Mouse (Mus musculus) heart, embryonic 13.5 days (tissue): ENCODE measurements around the gene Olfr894. TPM values are rescaled to one million over a fixed set of nuclear protein-coding genes. Genes with fewer than 3 reads are reported as not detected.
"Not testable (repeated sequence)": the region's sequence is repeated elsewhere in the genome, so short reads cannot be mapped to it uniquely, and the experiment has no call there.

Experiments
- ATAC-seq: fragments of 200-750 bp; cut with Nextera tagmentation; 2 replicates; pipeline ENCODE4 v1.8.0; 2017; ENCODE audit warnings: moderate TSS enrichment; ENCODE audit not compliant: insufficient number of reproducible peaks, low FRiP score, low TSS enrichment; ENCODE audit errors: extremely low read depth
- H3K27ac ChIP-seq: fragments of 300-500 bp; sonication (generic); replicated peaks from 2 replicates; pipeline ENCODE4 v1.5.1; 2015; ENCODE audit warnings: moderate library complexity, mild to moderate bottlenecking, inconsistent platforms
- H3K27me3 ChIP-seq: fragments of 300-500 bp; sonication (generic); replicated peaks from 2 replicates; pipeline ENCODE4 v1.6.1; 2015; ENCODE audit warnings: mild to moderate bottlenecking, inconsistent platforms
- H3K36me3 ChIP-seq: fragments of 300-500 bp; sonication (generic); 2 replicates; pipeline ENCODE4 v1.6.1; 2015; ENCODE audit warnings: mild to moderate bottlenecking, inconsistent platforms
- H3K4me1 ChIP-seq: fragments of 300-500 bp; sonication (generic); 2 replicates; pipeline ENCODE4 v1.6.1; 2015; ENCODE audit warnings: inconsistent platforms
- H3K4me2 ChIP-seq: fragments of 300-500 bp; sonication (generic); 2 replicates; pipeline ENCODE4 v1.6.1; 2015; ENCODE audit warnings: inconsistent platforms, mild to moderate bottlenecking, moderate library complexity
- H3K4me3 ChIP-seq: fragments of 300-500 bp; sonication (generic); 2 replicates; pipeline ENCODE4 v1.5.1; 2015; ENCODE audit warnings: moderate library complexity, mild to moderate bottlenecking, inconsistent platforms
- H3K9ac ChIP-seq: fragments of 300-500 bp; sonication (generic); 2 replicates; pipeline ENCODE4 v1.6.1; 2015; ENCODE audit warnings: inconsistent platforms, mild to moderate bottlenecking, moderate library complexity
- H3K9me3 ChIP-seq: fragments of 300-500 bp; sonication (generic); 2 replicates; pipeline ENCODE4 v1.6.1; 2016; ENCODE audit warnings: inconsistent platforms
- WGBS: fragments of 180-500 bp; shearing (Covaris S2); methylation state at CpG from one replicate; pipeline ENCODE4 v1.1.7; 2015; ENCODE audit warnings: mixed read lengths; 5-methylcytosine and 5-hydroxymethylcytosine counted together
- polyA plus RNA-seq: library from polyadenylated mRNA; unstranded; fragments of >200 nt; fragmentation: Nextera tagmentation; extraction: Ambion mirVana; gene quantifications from 2 replicates; pipeline ENCODE4 v1.2.1, GENCODE M21; 2015

The Olfr894 gene
- polyA plus RNA-seq = not detected in 2 replicates

GRCm38 (mm10) chr9:38217755-38218154, at the start of gene Olfr894:
TSS of gene Olfr894 (plus strand) at chr9:38218055.
- H3K4me2 ChIP-seq = no peak within 1 kb of the TSS
- no peak within 1 kb of the TSS for H3K9ac ChIP-seq
- no peaks in the 10 kb centered on the region for H3K9me3 ChIP-seq
- H3K4me1 ChIP-seq = no peaks in the 10 kb centered on the region
- ATAC-seq = no peak
- H3K4me3 ChIP-seq = no peak within 1 kb of the TSS
- no peak within 1 kb of the TSS for H3K27ac ChIP-seq
- H3K27me3 ChIP-seq = no peaks in the 10 kb centered on the region
- H3K36me3 ChIP-seq = no peaks in the 10 kb centered on the region

GRCm38 (mm10) chr9:38168341-38168740, 49.5 kb upstream of the Olfr894 start:
- H3K36me3 ChIP-seq, H3K9ac ChIP-seq, H3K4me1 ChIP-seq, ATAC-seq, H3K4me2 ChIP-seq, H3K9me3 ChIP-seq, H3K4me3 ChIP-seq, H3K27me3 ChIP-seq, H3K27ac ChIP-seq: not testable (repeated sequence)
- WGBS = 44% methylated on average over 2 of the region's 2 CpGs

- H3K9ac ChIP-seq = no peak within 1 kb of the TSS
- H3K27me3 ChIP-seq = no peaks in the 10 kb centered on the region
- 56% methylated on average over 1 of the region's 1 CpGs for WGBS
- no peak within 1 kb of the TSS for H3K4me3 ChIP-seq
- H3K27ac ChIP-seq = no peak within 1 kb of the TSS
- H3K9me3 ChIP-seq = peaks cover 15% of the 10 kb centered on the region
- ATAC-seq = no peak
- no peak within 1 kb of the TSS for H3K4me2 ChIP-seq
- no peaks in the 10 kb centered on the region for H3K36me3 ChIP-seq
- H3K4me1 ChIP-seq = no peaks in the 10 kb centered on the region
Observed at GRCm38 (mm10) chr9:38180721-38181120, 37.1 kb upstream of the Olfr894 start, which contains the start of gene Olfr891. TSS of gene Olfr891 (minus strand) at chr9:38180821.

- H3K4me1 ChIP-seq = no peaks in the 10 kb centered on the region
- no peak within 1 kb of the TSS for H3K27ac ChIP-seq
- H3K27me3 ChIP-seq = no peaks in the 10 kb centered on the region
- no peak within 1 kb of the TSS for H3K9ac ChIP-seq
- no peak within 1 kb of the TSS for H3K4me3 ChIP-seq
- WGBS = 80% methylated on average over 3 of the region's 3 CpGs
- no peak within 1 kb of the TSS for H3K4me2 ChIP-seq
- H3K36me3 ChIP-seq = no peaks in the 10 kb centered on the region
- ATAC-seq = no peak
- no peaks in the 10 kb centered on the region for H3K9me3 ChIP-seq
Observed at GRCm38 (mm10) chr9:38208065-38208464, 9.8 kb upstream of the Olfr894 start, which contains the start of gene Olfr893. TSS of gene Olfr893 (plus strand) at chr9:38208365.

- H3K4me2 ChIP-seq = no peak within 1 kb of the TSS
- H3K27ac ChIP-seq = no peak within 1 kb of the TSS
- no peaks in the 10 kb centered on the region for H3K9me3 ChIP-seq
- H3K4me1 ChIP-seq = no peaks in the 10 kb centered on the region
- H3K36me3 ChIP-seq = no peaks in the 10 kb centered on the region
- H3K27me3 ChIP-seq = no peaks in the 10 kb centered on the region
- ATAC-seq = no peak
- H3K4me3 ChIP-seq = no peak within 1 kb of the TSS
- H3K9ac ChIP-seq = no peak within 1 kb of the TSS
Observed at GRCm38 (mm10) chr9:38252474-38252873, 34.6 kb downstream of the Olfr894 start, which contains the start of gene Olfr143. TSS of gene Olfr143 (plus strand) at chr9:38252774.

GRCm38 (mm10) chr9:38267551-38267950, 49.7 kb downstream of the Olfr894 start, which contains the start of gene Olfr895:
TSS of gene Olfr895 (plus strand) at chr9:38267851.
- H3K27me3 ChIP-seq = no peaks in the 10 kb centered on the region
- H3K27ac ChIP-seq = no peak within 1 kb of the TSS
- H3K9ac ChIP-seq = no peak within 1 kb of the TSS
- no peaks in the 10 kb centered on the region for H3K36me3 ChIP-seq
- no peaks in the 10 kb centered on the region for H3K9me3 ChIP-seq
- no peak for ATAC-seq
- H3K4me1 ChIP-seq = no peaks in the 10 kb centered on the region
- H3K4me3 ChIP-seq = no peak within 1 kb of the TSS
- H3K4me2 ChIP-seq = no peak within 1 kb of the TSS

Other genes starting within 250 kb of the Olfr894 start
- not detected in 2 replicates for gene Olfr881, start 226.2 kb upstream of the Olfr894 start, polyA plus RNA-seq
- gene Olfr883, start 192.2 kb upstream of the Olfr894 start, polyA plus RNA-seq = not detected in 2 replicates
- gene Olfr884, start 171.5 kb upstream of the Olfr894 start, polyA plus RNA-seq = not detected in 2 replicates
- not detected in 2 replicates for gene Olfr885, start 156.7 kb upstream of the Olfr894 start, polyA plus RNA-seq
- not detected in 2 replicates for gene Olfr887, start 134.0 kb upstream of the Olfr894 start, polyA plus RNA-seq
- not detected in 2 replicates for gene Olfr888, start 109.9 kb upstream of the Olfr894 start, polyA plus RNA-seq
- 0.04 TPM in 1 of 2 replicates, not detected in the other for gene Olfr889, start 102.9 kb upstream of the Olfr894 start, polyA plus RNA-seq
- gene Olfr890, start 75.5 kb upstream of the Olfr894 start, polyA plus RNA-seq = not detected in 2 replicates
- not detected in 2 replicates for gene Olfr891, start 37.2 kb upstream of the Olfr894 start, polyA plus RNA-seq
- gene Olfr893, start 9.7 kb upstream of the Olfr894 start, polyA plus RNA-seq = not detected in 2 replicates
- gene Olfr143, start 34.7 kb downstream of the Olfr894 start, polyA plus RNA-seq = not detected in 2 replicates
- not detected in 2 replicates for gene Olfr895, start 49.8 kb downstream of the Olfr894 start, polyA plus RNA-seq
- gene Olfr896-ps1, start 73.1 kb downstream of the Olfr894 start, polyA plus RNA-seq = not detected in 2 replicates
- not detected in 2 replicates for gene Olfr25, start 111.0 kb downstream of the Olfr894 start, polyA plus RNA-seq
- not detected in 2 replicates for gene Olfr898, start 130.4 kb downstream of the Olfr894 start, polyA plus RNA-seq
- not detected in 2 replicates for gene Olfr250, start 148.8 kb downstream of the Olfr894 start, polyA plus RNA-seq
- not detected in 2 replicates for gene Olfr251, start 159.0 kb downstream of the Olfr894 start, polyA plus RNA-seq
- gene Olfr147, start 183.6 kb downstream of the Olfr894 start, polyA plus RNA-seq = not detected in 2 replicates
- not detected in 2 replicates for gene Olfr901, start 211.4 kb downstream of the Olfr894 start, polyA plus RNA-seq
- gene Olfr902, start 229.6 kb downstream of the Olfr894 start, polyA plus RNA-seq = not detected in 2 replicates
- not detected in 2 replicates for gene Olfr904, start 245.1 kb downstream of the Olfr894 start, polyA plus RNA-seq